Mouse (Mus musculus): Measurements from ENCODE around the gene Zfp428.

DNA sequence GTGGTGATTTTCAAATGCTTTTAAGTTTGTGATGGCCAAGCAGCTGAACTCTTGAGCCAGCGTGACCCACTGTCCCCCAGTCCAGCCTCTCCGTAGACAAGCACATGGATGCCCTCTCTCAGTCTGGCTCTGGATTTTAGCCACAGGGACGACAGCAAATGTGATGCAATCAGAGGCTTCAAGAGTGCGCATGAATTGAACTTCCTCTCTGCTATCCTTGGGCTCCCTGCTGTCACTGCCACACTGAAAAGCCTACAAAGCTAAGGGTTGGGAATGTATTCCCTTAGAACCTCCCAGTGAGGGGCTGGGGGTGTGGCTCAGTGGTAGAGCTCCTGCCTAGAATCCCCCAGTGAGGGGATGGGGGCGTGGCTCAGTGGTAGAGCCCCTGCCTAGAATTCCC is 31.9 kb downstream of the Zfp428 start:
- TF ChIP-seq ELF1 (IDR thresholded peaks at IDR 0.05; ENCODE audit: low read depth, low read length), result no peak
- no peak for TF ChIP-seq JUND (conservative IDR thresholded peaks at IDR 0.05; ENCODE audit: low read depth, low read length)
